Mouse (Mus musculus): Measurements from ENCODE around the gene Rtkn. TPM values are rescaled to one million over a fixed set of nuclear protein-coding genes. Genes with fewer than 3 reads are reported as not detected.
"Not testable (repeated sequence)": the region's sequence is repeated elsewhere in the genome, so short reads cannot be mapped to it uniquely, and the experiment has no call there.

Gene Rtkn
- polyA plus RNA-seq, 1 experiment from 2014 or later, result 6.3 TPM

DNA sequence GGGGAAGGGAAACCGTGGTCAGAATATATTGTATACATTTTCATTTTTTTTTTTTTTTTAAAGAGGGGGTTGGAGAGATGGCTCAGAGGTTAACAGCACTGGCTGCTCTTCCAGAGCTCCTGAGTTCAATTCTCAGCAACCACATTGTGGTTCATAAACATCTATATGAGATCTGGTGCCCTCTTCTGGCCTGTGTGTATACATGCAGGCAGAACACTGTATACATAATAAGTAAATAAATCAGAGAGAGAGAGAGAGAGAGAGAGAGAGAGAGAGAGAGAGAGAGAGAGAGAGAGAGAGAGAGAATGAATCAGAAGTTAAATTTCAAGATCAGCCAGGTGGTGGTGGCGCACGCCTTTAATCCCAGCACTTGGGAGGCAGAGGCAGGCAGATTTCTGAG, 24.2 kb downstream of the Rtkn start:
- H3K9ac ChIP-seq (replicated peaks; ENCODE audit: low read depth, low read length); H3K36me3 ChIP-seq (ENCODE audit: control insufficient read depth, insufficient read depth, low read length); ATAC-seq (ENCODE audit: low read depth); H3K4me2 ChIP-seq (ENCODE audit: low read depth, low read length); H3K9me3 ChIP-seq (ENCODE audit: control insufficient read depth, low read length); H3K4me3 ChIP-seq (ENCODE audit: low read depth, low read length); H3K27ac ChIP-seq (ENCODE audit: low read depth, low read length): not testable (repeated sequence)
- Histone ChIP-seq H3K4me1 (ENCODE audit: control insufficient read depth, insufficient read depth, low read length) (peaks cover 11% of the 10 kb centered on the region), H3K27me3 (ENCODE audit: control insufficient read depth, insufficient read depth, low read length) (peaks cover 24% of the 10 kb centered on the region)
- 32% methylated on average over 3 of the region's 3 CpGs for WGBS

DNA sequence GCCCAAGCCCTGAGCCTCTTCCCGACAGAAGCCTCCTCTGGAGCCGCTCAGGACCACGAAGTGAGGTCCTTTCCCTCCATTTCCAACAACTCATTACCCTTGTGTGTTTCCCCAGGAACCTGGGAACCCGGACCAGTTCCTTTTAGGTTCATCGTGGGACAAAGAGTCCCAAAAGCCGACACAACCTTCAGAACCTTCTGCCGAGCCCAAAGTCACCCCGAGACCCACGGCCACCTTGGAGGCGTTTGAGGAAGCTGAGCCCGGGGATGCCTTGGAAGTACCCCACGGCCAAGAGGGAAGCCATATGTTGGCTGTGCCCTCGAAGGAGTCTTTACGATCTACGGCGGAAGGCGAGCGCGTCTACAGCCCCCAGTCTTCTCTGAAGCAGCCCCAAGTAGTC, 26.2 kb downstream of the Rtkn start:
- 7% methylated on average over 19 of the region's 19 CpGs for WGBS
- H3K9me3 ChIP-seq (ENCODE audit: control insufficient read depth, low read length), result no peaks in the 10 kb centered on the region
- no peaks in the 10 kb centered on the region for H3K36me3 ChIP-seq (ENCODE audit: control insufficient read depth, insufficient read depth, low read length)
- peaks cover 24% of the 10 kb centered on the region for H3K27me3 ChIP-seq (ENCODE audit: control insufficient read depth, insufficient read depth, low read length)
- peak overlapping the region; percentile 24; the same call in 1 of the 2 replicates for H3K4me3 ChIP-seq (ENCODE audit: low read depth, low read length)
- H3K27ac ChIP-seq (ENCODE audit: low read depth, low read length), result no peak overlapping the region
- ATAC-seq (ENCODE audit: low read depth), result no peak
- peaks cover 7% of the 10 kb centered on the region for H3K4me1 ChIP-seq (ENCODE audit: control insufficient read depth, insufficient read depth, low read length)
- H3K4me2 ChIP-seq (ENCODE audit: low read depth, low read length), result peak overlapping the region; percentile 38; the same call in 1 of the 2 replicates
- no peak overlapping the region for H3K9ac ChIP-seq (replicated peaks; ENCODE audit: low read depth, low read length)

DNA sequence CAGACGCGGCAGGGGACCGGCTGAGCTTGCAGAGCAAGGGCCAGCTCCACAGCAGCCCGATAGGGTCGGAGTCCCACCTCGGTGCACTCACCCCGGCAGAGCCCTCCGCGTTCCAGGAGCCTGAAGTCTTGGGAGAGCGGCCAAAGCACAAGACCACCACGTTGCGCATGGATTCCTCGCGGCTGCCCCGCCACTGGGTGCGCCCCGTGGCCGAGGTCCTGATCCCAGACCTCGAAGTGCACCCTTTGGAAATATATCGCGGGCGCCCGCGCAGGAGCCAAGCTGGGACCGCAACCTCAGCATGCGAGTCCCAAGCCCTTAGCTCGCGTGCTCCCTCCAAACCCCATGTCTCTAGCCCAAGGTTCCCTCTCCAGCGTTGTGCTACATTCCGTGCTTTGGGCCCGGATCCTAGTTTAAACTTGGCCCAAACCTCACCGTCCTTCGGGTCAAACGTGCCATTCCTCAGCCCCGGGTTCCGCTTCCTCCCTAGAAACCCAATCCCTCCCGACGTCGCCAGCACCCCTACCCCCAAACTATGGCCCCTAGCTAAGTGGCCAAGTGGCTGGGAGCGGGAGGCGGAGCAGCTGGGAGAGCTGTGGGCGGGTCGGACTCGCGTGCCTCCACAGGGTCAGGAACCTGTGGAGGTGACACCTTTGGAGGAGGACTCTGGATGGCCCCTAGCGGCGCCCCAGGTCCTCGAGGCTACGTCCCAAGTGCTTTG, 26.8 kb downstream of the Rtkn start:
- Histone ChIP-seq H3K27ac (ENCODE audit: low read depth, low read length) (no peak overlapping the region), H3K36me3 (ENCODE audit: control insufficient read depth, insufficient read depth, low read length) (no peaks in the 10 kb centered on the region), H3K4me3 (ENCODE audit: low read depth, low read length) (peak overlapping the region; percentile 24), H3K4me2 (ENCODE audit: low read depth, low read length) (peak overlapping the region; percentile 38), H3K27me3 (ENCODE audit: control insufficient read depth, insufficient read depth, low read length) (peaks cover 24% of the 10 kb centered on the region), H3K9ac (replicated peaks; ENCODE audit: low read depth, low read length) (0 out of 2 replicates have a peak overlapping the region, but pooled peaks have one; percentile 11), H3K9me3 (ENCODE audit: control insufficient read depth, low read length) (no peaks in the 10 kb centered on the region), H3K4me1 (ENCODE audit: control insufficient read depth, insufficient read depth, low read length) (peaks cover 11% of the 10 kb centered on the region)
- 1% methylated on average over 49 of the region's 49 CpGs for WGBS
- no peak for ATAC-seq (ENCODE audit: low read depth)

DNA sequence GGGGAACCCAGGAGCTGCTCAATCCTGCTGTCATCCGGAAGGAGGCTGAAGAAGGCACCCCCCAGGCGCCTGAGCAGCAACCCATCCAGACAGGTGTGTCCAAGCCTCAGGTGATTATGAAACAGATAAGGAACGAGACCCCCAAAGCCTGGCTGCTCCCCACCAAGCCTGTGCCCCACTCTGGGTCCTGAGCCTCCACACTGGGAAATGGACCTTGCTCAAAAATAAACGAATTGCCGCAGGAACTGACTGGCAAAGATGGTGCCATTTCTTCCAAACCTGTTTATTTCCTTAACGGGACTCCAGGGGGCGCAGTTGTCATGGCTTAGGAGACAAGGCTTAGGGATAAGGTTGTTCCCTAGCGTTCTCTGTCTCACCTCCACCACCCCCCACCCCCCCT, 27.4 kb downstream of the Rtkn start:
- Histone ChIP-seq H3K9me3 (ENCODE audit: control insufficient read depth, low read length) (no peaks in the 10 kb centered on the region), H3K4me3 (ENCODE audit: low read depth, low read length) (peak overlapping the region; percentile 24), H3K4me2 (ENCODE audit: low read depth, low read length) (peak overlapping the region; percentile 38), H3K36me3 (ENCODE audit: control insufficient read depth, insufficient read depth, low read length) (no peaks in the 10 kb centered on the region), H3K27ac (ENCODE audit: low read depth, low read length) (no peak overlapping the region), H3K27me3 (ENCODE audit: control insufficient read depth, insufficient read depth, low read length) (peaks cover 24% of the 10 kb centered on the region), H3K9ac (replicated peaks; ENCODE audit: low read depth, low read length) (0 out of 2 replicates have a peak overlapping the region, but pooled peaks have one; percentile 11), H3K4me1 (ENCODE audit: control insufficient read depth, insufficient read depth, low read length) (peaks cover 14% of the 10 kb centered on the region)
- under 1% methylated on average over 8 of the region's 8 CpGs for WGBS
- ATAC-seq (ENCODE audit: low read depth), result no peak

DNA sequence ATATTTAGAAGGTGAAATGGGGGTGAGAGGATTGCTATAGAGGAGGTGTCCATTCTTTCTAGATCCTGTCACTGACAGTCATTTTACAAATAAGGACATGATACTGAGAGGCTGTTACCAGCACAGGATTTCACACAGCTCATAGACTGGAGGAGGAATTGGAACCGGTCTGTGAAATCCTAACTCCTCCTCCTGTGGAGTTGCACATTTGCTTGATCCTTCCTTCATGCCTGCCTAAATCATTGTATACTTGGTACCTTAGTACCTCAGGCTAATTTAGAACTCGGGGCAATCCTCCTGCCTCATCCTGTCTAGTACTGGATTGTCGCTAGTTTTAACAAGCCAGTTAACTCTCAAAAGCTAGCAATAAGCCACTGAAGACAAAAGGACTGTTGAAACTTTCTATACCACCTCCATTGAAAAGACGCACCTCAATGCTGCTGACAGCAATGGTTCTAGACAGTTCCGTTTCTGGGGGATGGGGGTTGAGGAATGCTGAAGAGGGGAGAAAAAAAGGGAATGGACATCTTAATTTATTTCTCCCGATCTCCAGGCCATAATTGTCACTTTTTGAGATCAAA, 29.9 kb downstream of the Rtkn start:
- Histone ChIP-seq H3K27me3 (ENCODE audit: control insufficient read depth, insufficient read depth, low read length) (peaks cover 24% of the 10 kb centered on the region), H3K27ac (ENCODE audit: low read depth, low read length) (peak overlapping the region; percentile 93), H3K4me2 (ENCODE audit: low read depth, low read length) (peak overlapping the region; percentile 87), H3K9me3 (ENCODE audit: control insufficient read depth, low read length) (no peaks in the 10 kb centered on the region), H3K4me1 (ENCODE audit: control insufficient read depth, insufficient read depth, low read length) (peaks cover 18% of the 10 kb centered on the region), H3K36me3 (ENCODE audit: control insufficient read depth, insufficient read depth, low read length) (no peaks in the 10 kb centered on the region), H3K4me3 (ENCODE audit: low read depth, low read length) (peak overlapping the region; percentile 81), H3K9ac (replicated peaks; ENCODE audit: low read depth, low read length) (peak overlapping the region; percentile 82; the same call in 1 of the 2 replicates)
- peak; percentile 29; the same call in 1 of the 2 replicates for ATAC-seq (ENCODE audit: low read depth)
- 4% methylated on average over 6 of the region's 6 CpGs for WGBS

DNA sequence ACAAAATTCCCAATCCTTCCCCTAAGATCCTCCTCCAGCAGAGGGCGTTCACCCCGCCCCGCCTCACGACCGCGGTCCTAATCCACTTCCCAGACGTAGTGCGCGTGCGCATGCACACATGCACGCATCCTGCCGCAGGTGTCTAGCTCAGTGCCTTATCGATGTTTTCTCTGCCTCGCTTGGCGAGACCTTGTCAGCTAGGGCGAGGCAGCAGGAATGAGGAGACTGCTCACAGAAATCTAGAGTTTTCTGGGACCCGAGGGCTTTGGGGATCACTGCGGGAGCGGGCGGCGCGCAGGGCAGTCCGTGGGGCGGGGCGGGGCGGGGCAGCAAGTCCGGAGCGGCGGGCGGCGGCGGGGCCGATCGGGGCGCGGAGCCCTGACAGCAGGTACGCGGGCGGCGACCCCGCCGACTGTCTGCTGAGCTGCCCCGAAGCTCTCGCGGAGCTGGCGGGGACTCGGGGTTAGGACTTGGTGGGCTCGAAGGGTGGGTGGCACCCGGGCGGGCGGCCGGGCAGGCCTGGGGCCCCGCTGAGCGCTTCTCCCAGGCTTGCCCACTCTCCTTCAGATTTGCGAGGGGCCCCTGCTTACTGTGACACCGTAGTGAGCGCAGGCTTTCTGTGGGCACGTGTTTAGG, 30.5 kb downstream of the Rtkn start, which contains the start of gene Dctn1:
Gene Dctn1 (plus strand): TSS at position 314 of the 636 bp plus-strand sequence.
- H3K36me3 ChIP-seq (ENCODE audit: control insufficient read depth, insufficient read depth, low read length), result no peaks in the 10 kb centered on the region
- H3K27me3 ChIP-seq (ENCODE audit: control insufficient read depth, insufficient read depth, low read length), result peaks cover 19% of the 10 kb centered on the region
- ATAC-seq (ENCODE audit: low read depth), result peak; percentile 84
- under 1% methylated on average over 58 of the region's 58 CpGs for WGBS
- peaks cover 20% of the 10 kb centered on the region for H3K4me1 ChIP-seq (ENCODE audit: control insufficient read depth, insufficient read depth, low read length)
- H3K27ac ChIP-seq (ENCODE audit: low read depth, low read length), result peak within 1 kb of the TSS; percentile 93
- H3K9me3 ChIP-seq (ENCODE audit: control insufficient read depth, low read length), result no peaks in the 10 kb centered on the region
- H3K4me2 ChIP-seq (ENCODE audit: low read depth, low read length), result peak within 1 kb of the TSS; percentile 87
- H3K4me3 ChIP-seq (ENCODE audit: low read depth, low read length), result peak within 1 kb of the TSS; percentile 81
- H3K9ac ChIP-seq (replicated peaks; ENCODE audit: low read depth, low read length), result peak within 1 kb of the TSS; percentile 82

DNA sequence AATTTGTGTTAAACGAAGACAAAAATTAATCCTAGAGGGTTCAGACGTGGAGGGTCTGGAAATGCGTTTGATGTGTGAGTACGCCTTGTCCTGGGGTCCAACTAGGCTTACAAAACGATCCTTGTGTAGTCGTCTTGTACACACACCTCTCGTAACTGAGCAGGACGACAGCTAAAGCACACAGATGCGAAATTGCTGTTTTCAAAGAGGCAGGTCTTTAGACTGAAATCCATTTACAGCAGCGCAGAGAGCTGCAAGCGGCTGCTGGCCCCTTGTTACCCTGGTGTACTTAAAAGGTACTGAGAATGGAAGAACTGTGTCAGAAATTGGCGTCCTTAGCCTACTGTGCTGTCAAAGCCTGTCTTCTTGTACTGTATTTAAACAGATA, 31.0 kb downstream of the Rtkn start:
- H3K36me3 ChIP-seq (ENCODE audit: control insufficient read depth, insufficient read depth, low read length), result no peaks in the 10 kb centered on the region
- peaks cover 14% of the 10 kb centered on the region for H3K27me3 ChIP-seq (ENCODE audit: control insufficient read depth, insufficient read depth, low read length)
- H3K9ac ChIP-seq (replicated peaks; ENCODE audit: low read depth, low read length), result peak overlapping the region; percentile 82
- H3K27ac ChIP-seq (ENCODE audit: low read depth, low read length), result peak overlapping the region; percentile 93
- no peak; the same call in 1 of the 2 replicates for ATAC-seq (ENCODE audit: low read depth)
- H3K4me2 ChIP-seq (ENCODE audit: low read depth, low read length), result peak overlapping the region; percentile 87
- H3K4me1 ChIP-seq (ENCODE audit: control insufficient read depth, insufficient read depth, low read length), result peaks cover 20% of the 10 kb centered on the region
- no peaks in the 10 kb centered on the region for H3K9me3 ChIP-seq (ENCODE audit: control insufficient read depth, low read length)
- H3K4me3 ChIP-seq (ENCODE audit: low read depth, low read length), result peak overlapping the region; percentile 81
- WGBS, result under 1% methylated on average over 12 of the region's 12 CpGs

DNA sequence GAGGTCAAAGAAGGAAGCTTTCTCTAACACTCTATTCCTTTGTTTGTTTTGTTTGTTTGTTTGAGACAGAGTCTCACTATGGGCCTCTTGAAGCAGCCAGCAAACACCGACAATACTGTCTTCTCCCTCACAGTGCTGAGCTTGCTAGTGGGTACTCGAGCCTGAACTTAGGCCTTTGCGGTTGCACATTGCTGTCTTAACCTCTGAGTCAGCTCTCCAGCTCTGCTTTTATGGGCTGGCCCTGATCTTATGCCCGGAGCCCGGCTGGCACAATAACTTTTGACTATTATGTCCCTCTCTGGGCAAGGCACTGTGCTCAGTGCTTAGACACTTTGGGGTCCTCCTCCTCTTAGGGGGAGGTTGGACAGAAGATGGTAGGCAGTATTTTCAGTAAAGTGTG, 34.6 kb downstream of the Rtkn start:
- Histone ChIP-seq H3K36me3 (ENCODE audit: control insufficient read depth, insufficient read depth, low read length) (no peaks in the 10 kb centered on the region), H3K27me3 (ENCODE audit: control insufficient read depth, insufficient read depth, low read length) (no peaks in the 10 kb centered on the region), H3K4me1 (ENCODE audit: control insufficient read depth, insufficient read depth, low read length) (peaks cover 21% of the 10 kb centered on the region), H3K9me3 (ENCODE audit: control insufficient read depth, low read length) (no peaks in the 10 kb centered on the region), H3K4me2 (ENCODE audit: low read depth, low read length) (no peak overlapping the region), H3K9ac (replicated peaks; ENCODE audit: low read depth, low read length) (no peak overlapping the region), H3K4me3 (ENCODE audit: low read depth, low read length) (no peak overlapping the region), H3K27ac (ENCODE audit: low read depth, low read length) (no peak overlapping the region)
- ATAC-seq (ENCODE audit: low read depth), result no peak
- WGBS, result 82% methylated on average over 5 of the region's 5 CpGs

DNA sequence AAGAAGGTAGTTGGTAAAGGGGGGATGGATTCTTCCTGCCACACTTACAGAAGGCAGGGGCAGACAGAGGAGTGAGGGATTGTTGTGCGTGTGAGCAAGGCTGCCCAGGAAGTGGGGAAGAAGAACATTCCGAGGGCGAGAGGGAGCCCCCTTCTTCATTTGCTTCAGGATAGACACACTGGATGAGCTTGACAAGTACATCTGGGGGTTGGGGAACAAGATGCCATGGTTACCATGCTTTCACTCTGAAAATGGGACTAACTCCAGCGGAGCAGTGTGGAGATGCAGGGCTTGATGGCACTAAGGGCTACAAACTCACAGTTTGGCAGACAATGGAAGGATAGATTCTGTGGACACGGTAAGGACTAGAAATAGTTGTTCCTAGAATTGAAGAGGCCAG, 35.8 kb downstream of the Rtkn start:
- Histone ChIP-seq H3K27ac (ENCODE audit: low read depth, low read length) (no peak overlapping the region), H3K9ac (replicated peaks; ENCODE audit: low read depth, low read length) (no peak overlapping the region), H3K27me3 (ENCODE audit: control insufficient read depth, insufficient read depth, low read length) (no peaks in the 10 kb centered on the region), H3K36me3 (ENCODE audit: control insufficient read depth, insufficient read depth, low read length) (no peaks in the 10 kb centered on the region), H3K4me1 (ENCODE audit: control insufficient read depth, insufficient read depth, low read length) (peaks cover 21% of the 10 kb centered on the region), H3K4me2 (ENCODE audit: low read depth, low read length) (peak overlapping the region; percentile 44), H3K9me3 (ENCODE audit: control insufficient read depth, low read length) (no peaks in the 10 kb centered on the region), H3K4me3 (ENCODE audit: low read depth, low read length) (peak overlapping the region; percentile 3; the same call in 1 of the 2 replicates)
- no peak for ATAC-seq (ENCODE audit: low read depth)
- 78% methylated on average over 5 of the region's 5 CpGs for WGBS

Measured in neural tube, embryonic 14.5 days (tissue).